Mouse (Mus musculus): ENCODE measurements around the gene Tbk1. TPM values are rescaled to one million over a fixed set of nuclear protein-coding genes. Genes with fewer than 3 reads are reported as not detected.

Tbk1 gene
- total and polyA plus RNA-seq, 3 experiments: 29.5 to 46.0 (median 44.0) TPM

GRCm38 (mm10) chr10:121547162-121547561, 39.4 kb downstream of the Tbk1 start:
- in situ Hi-C loops (cut with MboI; ENCODE audit: low pct_ligation_motif_present, low pct_unique_long_range_greater_than_20kb, low sequenced_read_pairs): no loop called here
- peaks cover 47 to 69% of the 10 kb centered on the region in 2 experiments for H3K36me3 ChIP-seq (replicated peaks in 1 of 2; ENCODE audit: control insufficient read depth in 1 of 2, insufficient read depth in 1 of 2, low read length in 1 of 2)

GRCm38 (mm10) chr10:121543577-121543976, 43.0 kb downstream of the Tbk1 start:
- Histone ChIP-seq H3K4me2 (ENCODE audit: insufficient read depth, low read depth, poor library complexity, severe bottlenecking) (no peak overlapping the region), H3K4me1 (ENCODE audit: control insufficient read depth in 1 of 2, insufficient read depth in 2 of 2) (peaks cover 4 to 23% of the 10 kb centered on the region in 2 experiments; a peak in 3 of 4 replicates), H3K9ac (ENCODE audit: insufficient read depth, low read depth) (no peak overlapping the region), H3K27ac (ENCODE audit: insufficient read depth, low read depth) (no peak overlapping the region), H3K9me3 (replicated peaks; ENCODE audit: low read length) (no peaks in the 10 kb centered on the region), H3K36me3 (replicated peaks in 1 of 2; ENCODE audit: control insufficient read depth in 1 of 2, insufficient read depth in 1 of 2, low read length in 1 of 2) (peaks cover 20 to 36% of the 10 kb centered on the region in 2 experiments), H3K79me2 (replicated peaks; ENCODE audit: control insufficient read depth, extremely low read depth, insufficient read depth, poor library complexity, severe bottlenecking) (no peaks in the 10 kb centered on the region), H3K4me3 (replicated peaks in 1 of 3; ENCODE audit: low read depth in 2 of 3, low read length in 2 of 3, poor library complexity in 1 of 3) (no peak overlapping the region), H3K27me3 (replicated peaks) (no peaks in the 10 kb centered on the region)
- dilution Hi-C loops (cut with MboI; ENCODE audit: extremely low pct_ligation_motif_present, extremely low pct_unique_long_range_greater_than_20kb, low sequenced_read_pairs): no loop called here
- TF ChIP-seq RCOR1 (conservative IDR thresholded peaks at IDR 0.05; ENCODE audit: low read depth, low read length) (no peak), ETS1 (conservative IDR thresholded peaks at IDR 0.05; ENCODE audit: low read depth, low read length) (no peak), KAT2A (IDR thresholded peaks at IDR 0.05; ENCODE audit: insufficient replicate concordance, low read length) (no peak), EP300 (IDR thresholded peaks at IDR 0.05; ENCODE audit: low read length) (no peak), GABPA (IDR thresholded peaks at IDR 0.05; ENCODE audit: insufficient replicate concordance, low read depth, low read length) (no peak), ZKSCAN1 (IDR thresholded peaks at IDR 0.05; ENCODE audit: borderline replicate concordance, low read depth, low read length) (no peak), MAX (IDR thresholded peaks at IDR 0.05; ENCODE audit: low read length) (no peak), MYC (IDR thresholded peaks at IDR 0.05; ENCODE audit: low read depth, low read length) (no peak), USF2 (conservative IDR thresholded peaks at IDR 0.05; ENCODE audit: low read depth, low read length) (no peak)
- in situ Hi-C loops (cut with MboI; ENCODE audit: low pct_ligation_motif_present, low pct_unique_long_range_greater_than_20kb, low sequenced_read_pairs): no loop called here
- no peak for DNase-seq (ENCODE audit: extremely low read depth)

More at GRCm38 (mm10) chr10:121547162-121547561, 39.4 kb downstream of the Tbk1 start:
- Histone ChIP-seq H3K4me2 (ENCODE audit: insufficient read depth, low read depth, poor library complexity, severe bottlenecking) (no peak overlapping the region), H3K27me3 (replicated peaks) (no peaks in the 10 kb centered on the region), H3K4me3 (replicated peaks in 1 of 3; ENCODE audit: low read depth in 2 of 3, low read length in 2 of 3, poor library complexity in 1 of 3) (no peak overlapping the region), H3K9ac (ENCODE audit: insufficient read depth, low read depth) (no peak overlapping the region), H3K4me1 (ENCODE audit: control insufficient read depth in 1 of 2, insufficient read depth in 2 of 2) (peaks cover 0 to 37% of the 10 kb centered on the region in 2 experiments; a peak in 3 of 4 replicates), H3K27ac (ENCODE audit: insufficient read depth, low read depth) (no peak overlapping the region), H3K9me3 (replicated peaks; ENCODE audit: low read length) (no peaks in the 10 kb centered on the region), H3K79me2 (replicated peaks; ENCODE audit: control insufficient read depth, extremely low read depth, insufficient read depth, poor library complexity, severe bottlenecking) (no peaks in the 10 kb centered on the region)
- dilution Hi-C loops (cut with MboI; ENCODE audit: extremely low pct_ligation_motif_present, extremely low pct_unique_long_range_greater_than_20kb, low sequenced_read_pairs): no loop called here
- no peak for DNase-seq (ENCODE audit: extremely low read depth)
- no peak for TF ChIP-seq CHD2 (IDR thresholded peaks at IDR 0.05; ENCODE audit: low read length)
- TF ChIP-seq ZKSCAN1 (IDR thresholded peaks at IDR 0.05; ENCODE audit: borderline replicate concordance, low read depth, low read length): no peak
- no peak for TF ChIP-seq MYC (IDR thresholded peaks at IDR 0.05; ENCODE audit: low read depth, low read length)
- TF ChIP-seq BHLHE40 (IDR thresholded peaks at IDR 0.05; ENCODE audit: low read depth, low read length): no peak
- TF ChIP-seq EP300 (IDR thresholded peaks at IDR 0.05; ENCODE audit: low read length): no peak
- no peak for TF ChIP-seq MAFK (IDR thresholded peaks at IDR 0.05; ENCODE audit: insufficient replicate concordance, low read length)
- TF ChIP-seq CHD1 (IDR thresholded peaks at IDR 0.05; ENCODE audit: low read depth, low read length): no peak
- TF ChIP-seq POLR2AphosphoS2 (IDR thresholded peaks at IDR 0.05; ENCODE audit: low read depth, low read length): no peak
- no peak for TF ChIP-seq TCF12 (IDR thresholded peaks at IDR 0.05; ENCODE audit: low read depth, low read length)
- TF ChIP-seq RAD21 (IDR thresholded peaks at IDR 0.05; ENCODE audit: low read depth, low read length): no peak
- TF ChIP-seq JUND (conservative IDR thresholded peaks at IDR 0.05; ENCODE audit: low read depth, low read length): no peak
- TF ChIP-seq SIN3A (IDR thresholded peaks at IDR 0.05; ENCODE audit: low read length): no peak
- no peak for TF ChIP-seq E2F4 (IDR thresholded peaks at IDR 0.05; ENCODE audit: insufficient replicate concordance, low read depth, low read length)

Data from CH12.LX (cell line).